Mouse (Mus musculus): ENCODE results near the gene Cdk17. TPM values are rescaled to one million over a fixed set of nuclear protein-coding genes. Genes with fewer than 3 reads are reported as not detected.

Cdk17 gene
- polyA plus RNA-seq, 1 experiment from 2014 or later: 45.7 TPM

DNA sequence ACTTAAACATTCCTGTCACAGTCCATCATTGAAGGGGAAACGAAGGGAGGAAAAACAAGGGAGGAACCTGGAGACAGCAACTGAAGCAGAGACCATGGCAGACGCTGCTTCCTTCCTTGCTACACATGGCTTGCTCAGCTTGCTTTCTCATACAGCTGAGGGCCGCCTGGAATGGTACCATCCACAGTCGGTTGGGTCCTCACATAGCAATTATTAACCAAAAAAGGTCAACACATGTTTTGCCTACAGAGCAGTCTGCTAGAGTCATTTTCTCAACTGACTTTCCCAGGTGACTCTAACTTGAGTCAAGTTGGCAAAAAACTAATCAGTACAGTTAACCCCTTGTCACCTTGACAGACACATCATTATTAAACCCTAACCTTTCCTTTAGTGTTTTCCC, 53.6 kb downstream of the Cdk17 start:
- peaks cover 34% of the 10 kb centered on the region for H3K36me3 ChIP-seq
- no peaks in the 10 kb centered on the region for H3K9me3 ChIP-seq
- no peak overlapping the region for H3K4me3 ChIP-seq
- H3K4me2 ChIP-seq: no peak overlapping the region
- no peak overlapping the region for H3K9ac ChIP-seq
- no peak for ATAC-seq (ENCODE audit: low FRiP score, low read depth)
- no peaks in the 10 kb centered on the region for H3K27me3 ChIP-seq
- 70% methylated on average over 4 of the region's 4 CpGs for WGBS
- 0 out of 2 replicates have a peak, but pooled peaks cover 3% of the 10 kb centered on the region for H3K4me1 ChIP-seq (replicated peaks)
- H3K27ac ChIP-seq (replicated peaks): no peak overlapping the region

DNA sequence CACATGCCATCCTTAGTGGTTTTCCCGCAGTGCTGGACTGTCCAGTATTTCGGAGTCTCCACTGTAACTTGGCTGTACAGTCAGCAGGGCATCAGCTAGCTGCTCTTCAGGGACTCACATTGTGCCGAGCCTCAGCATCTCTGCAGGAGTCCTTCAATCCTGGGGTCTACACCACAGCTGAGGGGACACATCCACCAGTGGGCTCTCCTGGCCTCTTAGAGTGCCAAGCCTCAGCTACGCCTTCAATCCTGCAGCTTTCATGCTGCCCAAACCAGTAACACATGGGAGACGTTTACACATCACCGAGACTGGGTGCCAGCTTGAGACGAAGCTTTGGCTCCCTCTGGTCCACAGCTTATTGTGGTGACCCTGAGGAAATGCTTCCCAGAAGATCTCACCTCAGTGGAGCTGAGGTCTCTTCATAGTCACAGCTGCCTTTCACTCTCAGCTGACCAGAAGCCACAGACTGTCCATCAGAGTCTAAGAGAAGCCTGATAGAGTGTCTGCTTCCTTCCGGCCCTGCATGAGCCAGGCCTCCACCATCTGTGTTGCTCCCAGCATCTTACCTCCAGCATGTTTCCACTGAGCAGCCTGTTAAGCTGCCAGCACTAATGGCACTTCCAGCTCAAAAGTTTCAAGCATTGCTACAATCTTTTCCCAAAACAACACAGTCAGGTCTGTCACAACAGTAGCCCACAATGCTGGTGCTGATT, 54.5 kb downstream of the Cdk17 start:
- H3K4me3 ChIP-seq: no peak overlapping the region
- H3K4me2 ChIP-seq: no peak overlapping the region
- no peak overlapping the region for H3K27ac ChIP-seq (replicated peaks)
- no peaks in the 10 kb centered on the region for H3K27me3 ChIP-seq
- H3K36me3 ChIP-seq: peaks cover 34% of the 10 kb centered on the region
- ATAC-seq (ENCODE audit: low FRiP score, low read depth): 0 out of 2 replicates have a peak, but pooled peaks have one; percentile 27
- 0 out of 2 replicates have a peak, but pooled peaks cover 3% of the 10 kb centered on the region for H3K4me1 ChIP-seq (replicated peaks)
- WGBS: 91% methylated on average over 8 of the region's 8 CpGs
- H3K9me3 ChIP-seq: no peaks in the 10 kb centered on the region
- no peak overlapping the region for H3K9ac ChIP-seq

DNA sequence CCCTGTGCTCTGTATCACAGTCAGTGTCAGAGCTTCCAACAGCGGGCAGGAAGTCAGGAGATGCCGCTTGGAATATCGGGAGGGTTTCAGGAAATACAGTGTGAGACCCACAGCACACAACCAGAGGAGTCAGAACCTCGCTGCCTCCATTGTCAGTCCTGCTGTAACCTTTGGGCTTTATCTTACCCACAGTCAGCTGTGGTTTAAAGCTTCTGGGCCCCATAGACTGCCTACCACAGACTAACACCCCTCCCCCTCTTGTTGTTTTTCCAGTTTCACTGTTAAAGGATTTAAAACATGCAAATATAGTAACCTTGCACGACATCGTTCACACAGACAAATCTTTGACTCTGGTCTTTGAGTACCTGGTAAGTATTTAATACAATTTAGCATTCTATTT, 65.1 kb downstream of the Cdk17 start:
- peaks cover 19% of the 10 kb centered on the region for H3K36me3 ChIP-seq
- WGBS: 86% methylated on average over 6 of the region's 6 CpGs
- H3K4me2 ChIP-seq: no peak overlapping the region
- H3K27me3 ChIP-seq: no peaks in the 10 kb centered on the region
- no peaks in the 10 kb centered on the region for H3K9me3 ChIP-seq
- no peaks in the 10 kb centered on the region for H3K4me1 ChIP-seq (replicated peaks)
- H3K27ac ChIP-seq (replicated peaks): no peak overlapping the region
- H3K4me3 ChIP-seq: no peak overlapping the region
- no peak overlapping the region for H3K9ac ChIP-seq
- no peak for ATAC-seq (ENCODE audit: low FRiP score, low read depth)

DNA sequence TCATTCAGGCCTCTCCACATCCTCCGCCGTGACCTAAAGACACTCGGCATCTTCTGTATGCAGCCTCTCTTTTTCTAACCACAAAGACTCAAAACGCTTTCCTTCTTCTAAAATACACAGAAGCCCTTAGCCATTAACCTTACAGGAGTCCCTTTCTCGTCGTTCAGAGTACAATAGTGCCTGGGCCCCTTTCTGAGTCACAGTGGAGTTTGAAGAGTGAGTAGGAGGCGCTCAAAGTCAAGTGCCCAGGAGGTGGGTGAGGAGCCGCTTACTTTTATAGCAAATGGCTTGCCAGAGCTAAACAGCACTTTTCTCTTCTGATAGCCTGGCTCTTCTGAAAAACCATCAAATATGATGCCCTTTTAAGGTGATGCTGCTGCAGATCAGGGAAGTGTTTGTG, 67.2 kb downstream of the Cdk17 start:
- 64% methylated on average over 8 of the region's 8 CpGs for WGBS
- H3K4me3 ChIP-seq: no peak overlapping the region
- no peak overlapping the region for H3K27ac ChIP-seq (replicated peaks)

DNA sequence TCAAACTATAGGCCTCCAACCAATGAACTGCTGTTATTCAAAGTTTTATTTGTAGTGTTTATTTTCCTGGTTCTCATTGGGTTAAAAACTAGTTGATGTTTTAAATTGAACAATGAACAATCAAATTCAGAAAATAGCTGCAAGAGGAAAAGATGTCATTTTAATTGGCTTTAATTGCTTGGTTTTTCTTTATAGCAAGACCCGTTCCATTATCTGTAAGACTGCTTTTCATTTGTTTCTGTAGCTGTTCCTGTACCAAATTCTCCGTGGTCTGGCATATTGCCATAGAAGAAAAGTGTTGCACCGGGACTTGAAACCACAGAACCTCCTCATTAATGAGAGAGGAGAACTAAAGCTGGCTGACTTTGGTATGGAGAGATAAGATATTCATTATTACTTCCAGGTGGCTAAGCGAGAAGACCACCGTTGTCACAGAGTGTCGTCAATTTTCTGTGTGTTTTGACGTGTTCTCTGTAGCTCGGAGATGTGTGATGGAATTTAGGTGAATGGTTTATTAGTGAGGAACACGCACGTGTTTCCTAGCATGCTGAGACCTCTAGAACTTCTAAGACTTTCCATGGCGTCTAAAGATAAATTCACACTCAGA, 67.8 kb downstream of the Cdk17 start:
- H3K4me2 ChIP-seq: no peak overlapping the region
- H3K9me3 ChIP-seq: no peaks in the 10 kb centered on the region
- peaks cover 28% of the 10 kb centered on the region for H3K36me3 ChIP-seq
- H3K4me3 ChIP-seq: no peak overlapping the region
- H3K27me3 ChIP-seq: no peaks in the 10 kb centered on the region
- no peak for ATAC-seq (ENCODE audit: low FRiP score, low read depth)
- no peak overlapping the region for H3K9ac ChIP-seq
- no peaks in the 10 kb centered on the region for H3K4me1 ChIP-seq (replicated peaks)
- no peak overlapping the region for H3K27ac ChIP-seq (replicated peaks)
- 73% methylated on average over 11 of the region's 11 CpGs for WGBS

More for the DNA sequence above, 67.2 kb downstream of the Cdk17 start:
- H3K4me2 ChIP-seq: no peak overlapping the region
- H3K36me3 ChIP-seq: peaks cover 25% of the 10 kb centered on the region
- no peak overlapping the region for H3K9ac ChIP-seq
- no peaks in the 10 kb centered on the region for H3K4me1 ChIP-seq (replicated peaks)
- no peak for ATAC-seq (ENCODE audit: low FRiP score, low read depth)
- no peaks in the 10 kb centered on the region for H3K27me3 ChIP-seq
- H3K9me3 ChIP-seq: no peaks in the 10 kb centered on the region

DNA sequence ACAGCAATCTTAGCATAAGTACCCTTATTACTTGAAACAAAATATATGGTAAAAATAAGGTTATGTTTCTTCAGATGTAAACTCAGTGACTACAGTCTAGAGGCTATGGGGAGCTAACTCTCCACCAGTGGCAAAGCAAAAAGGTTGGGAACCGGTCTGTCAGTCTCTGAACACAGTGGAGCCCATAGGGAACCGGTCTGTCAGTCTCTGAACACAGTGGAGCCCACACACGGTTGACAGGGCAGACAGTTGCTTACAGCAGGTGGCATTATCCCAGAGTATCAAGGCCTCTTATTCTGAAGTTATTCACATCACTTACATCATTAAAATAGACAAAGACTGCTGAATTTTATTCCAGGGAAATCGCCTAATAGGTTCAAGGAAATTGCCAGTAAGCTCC, 70.8 kb downstream of the Cdk17 start:
- ATAC-seq (ENCODE audit: low FRiP score, low read depth): no peak
- no peak overlapping the region for H3K9ac ChIP-seq

DNA sequence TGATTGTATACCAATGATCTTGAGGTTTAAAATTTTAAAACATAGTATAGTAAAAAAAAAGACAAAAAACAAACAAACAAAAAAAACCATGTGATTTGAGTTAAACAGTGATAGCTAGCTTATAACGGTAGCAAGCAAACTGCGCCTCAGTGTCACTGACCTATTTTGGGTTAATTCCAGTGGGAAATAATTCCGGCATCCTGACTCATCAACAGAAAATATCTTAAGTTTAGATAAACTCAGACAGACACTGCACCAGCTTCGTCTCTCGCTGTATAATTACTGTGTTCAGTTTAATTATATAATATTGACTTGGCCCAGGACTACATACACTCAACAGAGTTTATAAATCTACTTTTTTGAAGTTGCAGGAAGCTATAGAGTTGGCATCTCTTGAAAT, 71.2 kb downstream of the Cdk17 start:
- peaks cover 36% of the 10 kb centered on the region for H3K36me3 ChIP-seq

More for the DNA sequence above, 70.8 kb downstream of the Cdk17 start:
- no peaks in the 10 kb centered on the region for H3K9me3 ChIP-seq
- no peak overlapping the region for H3K4me3 ChIP-seq
- H3K4me1 ChIP-seq (replicated peaks): no peaks in the 10 kb centered on the region
- H3K27me3 ChIP-seq: no peaks in the 10 kb centered on the region
- H3K4me2 ChIP-seq: no peak overlapping the region
- 62% methylated on average over 4 of the region's 4 CpGs for WGBS
- H3K36me3 ChIP-seq: peaks cover 39% of the 10 kb centered on the region
- H3K27ac ChIP-seq (replicated peaks): no peak overlapping the region

DNA sequence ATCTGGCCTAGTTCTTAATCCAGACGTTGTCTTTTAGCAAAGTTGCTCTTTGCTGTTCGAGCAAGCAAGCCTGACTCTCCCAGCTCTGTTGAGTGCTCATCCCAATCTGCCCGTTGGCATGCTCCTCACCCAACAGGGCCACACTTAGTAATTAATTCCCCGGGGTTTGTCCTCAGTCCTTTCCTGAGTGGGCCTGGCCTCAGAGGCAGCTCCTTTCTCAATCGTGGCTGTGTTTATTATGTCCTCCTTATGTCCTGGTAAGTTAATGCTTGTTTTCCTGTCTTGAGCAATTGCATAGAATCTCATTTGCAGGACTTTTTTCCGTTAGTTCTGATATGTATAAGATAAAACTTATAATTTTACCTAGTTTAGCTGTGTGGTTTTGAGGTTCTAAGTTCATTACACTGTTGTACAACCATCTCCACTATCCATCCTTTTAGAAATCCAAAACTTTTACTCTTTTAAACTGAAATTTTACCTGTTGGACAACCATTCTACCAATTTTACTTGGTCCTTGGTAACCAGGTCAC, 73.1 kb downstream of the Cdk17 start:
- no peak for ATAC-seq (ENCODE audit: low FRiP score, low read depth)
- WGBS: 89% methylated on average over 6 of the region's 6 CpGs
- Histone ChIP-seq H3K27ac (replicated peaks) (no peak overlapping the region), H3K27me3 (no peaks in the 10 kb centered on the region), H3K9ac (no peak overlapping the region), H3K9me3 (no peaks in the 10 kb centered on the region), H3K4me3 (no peak overlapping the region), H3K36me3 (peaks cover 51% of the 10 kb centered on the region), H3K4me1 (replicated peaks) (no peaks in the 10 kb centered on the region), H3K4me2 (no peak overlapping the region)

More for the DNA sequence above, 71.2 kb downstream of the Cdk17 start:
- H3K4me2 ChIP-seq: no peak overlapping the region
- no peaks in the 10 kb centered on the region for H3K27me3 ChIP-seq
- H3K9ac ChIP-seq: no peak overlapping the region
- H3K4me1 ChIP-seq (replicated peaks): no peaks in the 10 kb centered on the region
- H3K9me3 ChIP-seq: no peaks in the 10 kb centered on the region
- no peak overlapping the region for H3K27ac ChIP-seq (replicated peaks)
- H3K4me3 ChIP-seq: no peak overlapping the region
- ATAC-seq (ENCODE audit: low FRiP score, low read depth): no peak
- 89% methylated on average over 5 of the region's 5 CpGs for WGBS

DNA sequence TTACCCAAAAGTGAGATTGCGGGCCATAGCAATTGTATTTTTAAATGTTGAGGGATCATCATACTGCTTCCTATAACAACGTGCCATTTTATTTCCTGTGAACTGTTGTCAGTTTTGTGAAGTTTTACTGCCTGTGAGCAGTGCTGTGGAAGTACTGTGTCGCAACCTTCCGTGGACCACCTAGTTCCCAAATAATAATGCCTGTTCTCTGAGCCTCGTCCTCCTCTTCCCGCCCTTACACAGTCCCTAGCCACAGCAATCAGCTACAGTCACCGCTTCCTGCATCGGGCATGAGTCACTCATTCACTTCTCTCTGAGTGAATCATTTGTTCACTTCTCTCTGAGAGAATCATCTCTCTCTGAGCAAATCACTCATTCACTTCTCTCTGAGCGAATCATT, 74.0 kb downstream of the Cdk17 start:
- no peak overlapping the region for H3K9ac ChIP-seq
- no peaks in the 10 kb centered on the region for H3K4me1 ChIP-seq (replicated peaks)
- H3K4me3 ChIP-seq: no peak overlapping the region
- no peaks in the 10 kb centered on the region for H3K9me3 ChIP-seq
- H3K27ac ChIP-seq (replicated peaks): no peak overlapping the region
- H3K36me3 ChIP-seq: peaks cover 60% of the 10 kb centered on the region
- 92% methylated on average over 9 of the region's 9 CpGs for WGBS
- no peaks in the 10 kb centered on the region for H3K27me3 ChIP-seq
- ATAC-seq (ENCODE audit: low FRiP score, low read depth): no peak
- H3K4me2 ChIP-seq: no peak overlapping the region

DNA sequence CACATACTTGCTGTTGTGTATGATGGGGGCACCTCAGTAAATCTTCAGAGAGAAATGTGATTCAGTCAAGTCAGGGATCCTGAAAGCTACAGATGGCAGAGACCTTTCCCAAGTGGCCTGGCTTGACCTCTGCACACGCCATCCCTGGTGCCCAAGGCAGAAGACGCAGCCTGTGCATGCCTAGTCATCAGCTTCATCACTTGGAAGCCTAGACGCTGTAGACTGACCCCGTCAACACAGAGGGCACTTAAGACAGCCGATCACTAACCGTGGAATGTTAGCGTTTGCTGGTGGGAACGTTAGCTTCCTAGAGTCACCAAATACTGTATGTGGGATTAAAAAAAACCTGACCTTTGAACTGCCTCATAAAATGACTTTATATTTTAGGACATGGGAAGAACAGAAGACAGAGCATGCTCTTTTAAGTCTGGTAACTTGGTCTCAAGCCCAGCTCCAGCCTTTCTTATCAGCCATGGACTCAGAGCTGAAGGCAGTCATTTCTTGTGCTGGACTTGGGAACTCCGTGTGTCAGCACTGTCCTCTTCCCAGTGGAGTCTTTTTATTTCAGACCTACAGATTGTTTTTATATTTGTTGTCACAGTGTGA, 78.6 kb downstream of the Cdk17 start:
- no peak overlapping the region for H3K4me2 ChIP-seq
- no peaks in the 10 kb centered on the region for H3K27me3 ChIP-seq
- no peaks in the 10 kb centered on the region for H3K9me3 ChIP-seq
- no peak for ATAC-seq (ENCODE audit: low FRiP score, low read depth)
- H3K9ac ChIP-seq: no peak overlapping the region
- no peak overlapping the region for H3K27ac ChIP-seq (replicated peaks)
- no peak overlapping the region for H3K4me3 ChIP-seq
- H3K4me1 ChIP-seq (replicated peaks): no peaks in the 10 kb centered on the region
- peaks cover 58% of the 10 kb centered on the region for H3K36me3 ChIP-seq
- 80% methylated on average over 9 of the region's 9 CpGs for WGBS

DNA sequence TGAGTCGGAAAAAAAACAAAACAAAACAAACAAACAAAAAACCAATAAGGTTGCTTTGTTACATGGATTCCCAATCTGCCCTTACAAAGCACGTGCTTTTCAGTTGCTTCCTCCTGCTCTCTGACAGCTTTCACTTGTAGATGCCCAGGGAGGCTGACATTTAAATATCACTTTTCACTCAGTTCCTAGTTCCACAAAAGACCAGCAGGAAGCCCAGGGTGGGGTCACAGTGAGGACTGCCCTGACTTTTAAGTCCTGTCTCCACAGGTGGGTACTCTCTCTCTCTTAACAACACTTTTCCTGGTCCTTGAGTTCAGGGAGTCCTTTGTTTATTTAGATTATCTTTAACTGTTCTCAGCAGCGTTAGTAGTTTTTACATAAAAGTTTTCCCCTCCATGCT, 81.5 kb downstream of the Cdk17 start:
- Histone ChIP-seq H3K27ac (replicated peaks) (no peak overlapping the region), H3K4me1 (replicated peaks) (no peaks in the 10 kb centered on the region), H3K9ac (no peak overlapping the region), H3K36me3 (peaks cover 37% of the 10 kb centered on the region), H3K4me2 (no peak overlapping the region), H3K27me3 (no peaks in the 10 kb centered on the region), H3K4me3 (no peak overlapping the region), H3K9me3 (no peaks in the 10 kb centered on the region)
- 8% methylated on average over 3 of the region's 3 CpGs for WGBS
- ATAC-seq (ENCODE audit: low FRiP score, low read depth): no peak

DNA sequence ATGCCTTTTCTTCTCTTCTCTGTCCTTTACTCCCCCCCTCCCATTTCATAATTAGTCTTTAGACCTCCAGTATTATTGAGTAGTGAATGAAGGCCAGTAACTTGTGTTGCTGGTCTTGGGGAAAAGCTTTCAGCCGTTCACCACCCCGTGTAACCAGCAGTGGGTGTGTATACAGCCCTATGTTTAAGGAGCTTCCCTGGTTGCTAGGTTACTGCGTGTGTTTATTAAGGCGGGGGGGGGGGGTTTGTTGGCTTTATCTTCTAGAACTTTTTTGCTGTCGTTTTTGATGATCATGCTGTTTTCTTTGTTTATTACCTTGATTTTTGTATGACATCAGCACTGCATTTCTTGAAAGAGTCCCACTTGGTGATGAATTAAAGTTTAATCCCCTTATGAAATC, 82.2 kb downstream of the Cdk17 start:
- no peak for ATAC-seq (ENCODE audit: low FRiP score, low read depth)
- H3K27me3 ChIP-seq: no peaks in the 10 kb centered on the region
- no peak overlapping the region for H3K9ac ChIP-seq
- H3K9me3 ChIP-seq: no peaks in the 10 kb centered on the region
- H3K36me3 ChIP-seq: peaks cover 33% of the 10 kb centered on the region
- WGBS: 7% methylated on average over 5 of the region's 5 CpGs
- no peak overlapping the region for H3K27ac ChIP-seq (replicated peaks)
- H3K4me1 ChIP-seq (replicated peaks): no peaks in the 10 kb centered on the region
- H3K4me3 ChIP-seq: no peak overlapping the region
- H3K4me2 ChIP-seq: no peak overlapping the region

Measured in hindbrain, embryonic 15.5 days (tissue).